Mouse (Mus musculus): ENCODE measurements at regions not wholly inside any gene's neighbourhood (a gene's known extent, or its start where the extent isn't known, plus 50 kb on each side); places are given as distances from the start of the nearest gene placed in this dataset.
A peak's percentile ranks its signal among the peaks of the same experiment; 100 is the strongest.

- TF ChIP-seq CTCF (IDR thresholded peaks at IDR 0.05; ENCODE audit: borderline replicate concordance, extremely low read depth, insufficient read depth, insufficient read length) (no peak), POLR2A (IDR thresholded peaks at IDR 0.05; ENCODE audit: borderline replicate concordance, extremely low read depth, insufficient read depth, insufficient read length, poor library complexity, severe bottlenecking) (no peak)
- no peak for DNase-seq (ENCODE audit: low read depth)
Observed at GRCm38 (mm10) chr6:64797600-64797999, 68.7 kb downstream of the Atoh1 start.

DNA sequence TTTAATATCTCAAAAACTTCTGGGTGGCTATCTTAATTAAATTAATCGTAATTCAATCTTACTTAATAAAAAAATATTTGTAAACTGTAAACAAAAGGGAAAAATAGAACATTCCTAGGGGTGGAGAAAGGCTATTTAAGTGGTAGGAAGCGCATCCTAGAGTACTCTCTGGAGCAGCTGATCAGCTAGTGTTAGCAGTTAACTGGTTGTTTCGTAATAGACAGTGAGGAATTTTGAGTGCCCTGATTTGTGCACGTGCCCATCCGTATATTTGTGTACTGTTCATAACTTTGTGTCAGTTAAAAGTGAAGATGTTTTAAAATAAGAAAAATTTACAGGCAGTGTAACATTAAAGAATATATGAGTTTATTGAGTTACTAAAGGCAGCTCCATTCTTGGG is 69.9 kb downstream of the Atoh1 start:
- TF ChIP-seq POLR2A (IDR thresholded peaks at IDR 0.05; ENCODE audit: borderline replicate concordance, extremely low read depth, insufficient read depth, insufficient read length, poor library complexity, severe bottlenecking), result no peak
- no peak for TF ChIP-seq CTCF (IDR thresholded peaks at IDR 0.05; ENCODE audit: borderline replicate concordance, extremely low read depth, insufficient read depth, insufficient read length)
- no peak for DNase-seq (ENCODE audit: low read depth)

GRCm38 (mm10) chr6:64799306-64800001 is 70.5 kb downstream of the Atoh1 start:
- peak; percentile 75 for DNase-seq (ENCODE audit: low read depth)
- TF ChIP-seq CTCF (IDR thresholded peaks at IDR 0.05; ENCODE audit: borderline replicate concordance, extremely low read depth, insufficient read depth, insufficient read length) (no peak), POLR2A (IDR thresholded peaks at IDR 0.05; ENCODE audit: borderline replicate concordance, extremely low read depth, insufficient read depth, insufficient read length, poor library complexity, severe bottlenecking) (no peak)

- TF ChIP-seq CTCF (IDR thresholded peaks at IDR 0.05; ENCODE audit: borderline replicate concordance, extremely low read depth, insufficient read depth, insufficient read length) (no peak), POLR2A (IDR thresholded peaks at IDR 0.05; ENCODE audit: borderline replicate concordance, extremely low read depth, insufficient read depth, insufficient read length, poor library complexity, severe bottlenecking) (no peak)
- no peak for DNase-seq (ENCODE audit: low read depth)
Observed at GRCm38 (mm10) chr6:64800965-64801364, 72.0 kb downstream of the Atoh1 start.

GRCm38 (mm10) chr6:64815115-64815514 is 86.2 kb downstream of the Atoh1 start:
- DNase-seq (ENCODE audit: low read depth), result peak; percentile 26
- TF ChIP-seq CTCF (IDR thresholded peaks at IDR 0.05; ENCODE audit: borderline replicate concordance, extremely low read depth, insufficient read depth, insufficient read length) (no peak), POLR2A (IDR thresholded peaks at IDR 0.05; ENCODE audit: borderline replicate concordance, extremely low read depth, insufficient read depth, insufficient read length, poor library complexity, severe bottlenecking) (no peak)

- peak; percentile 43 for DNase-seq (ENCODE audit: low read depth)
- TF ChIP-seq POLR2A (IDR thresholded peaks at IDR 0.05; ENCODE audit: borderline replicate concordance, extremely low read depth, insufficient read depth, insufficient read length, poor library complexity, severe bottlenecking) (no peak), CTCF (IDR thresholded peaks at IDR 0.05; ENCODE audit: borderline replicate concordance, extremely low read depth, insufficient read depth, insufficient read length) (no peak)
Observed at GRCm38 (mm10) chr6:64849097-64849648, 120.2 kb downstream of the Atoh1 start.

GRCm38 (mm10) chr6:64862901-64863300 is 134.0 kb downstream of the Atoh1 start:
- no peak for DNase-seq (ENCODE audit: low read depth)
- TF ChIP-seq CTCF (IDR thresholded peaks at IDR 0.05; ENCODE audit: borderline replicate concordance, extremely low read depth, insufficient read depth, insufficient read length) (no peak), POLR2A (IDR thresholded peaks at IDR 0.05; ENCODE audit: borderline replicate concordance, extremely low read depth, insufficient read depth, insufficient read length, poor library complexity, severe bottlenecking) (no peak)

DNA sequence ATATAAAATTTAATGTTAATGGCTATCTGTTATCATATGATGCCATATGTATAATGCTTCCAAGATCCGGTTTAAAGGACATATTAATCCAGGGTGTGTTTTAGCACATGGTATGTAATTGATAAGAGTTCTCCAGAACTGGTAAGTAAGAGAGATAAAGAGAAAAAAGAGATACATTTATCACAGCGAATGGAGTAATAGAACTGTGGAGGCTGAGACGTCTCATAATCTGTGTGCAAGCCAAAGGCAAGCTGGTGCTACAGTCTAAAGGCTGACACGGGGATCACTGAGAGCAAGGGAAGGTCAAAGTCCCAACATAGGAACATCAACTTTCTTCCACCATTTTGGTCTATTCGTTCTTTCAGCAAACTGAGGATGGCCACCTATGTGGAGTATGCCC is 146.0 kb upstream of the Smarcad1 start:
- no peak for DNase-seq (ENCODE audit: low read depth)
- TF ChIP-seq CTCF (IDR thresholded peaks at IDR 0.05; ENCODE audit: borderline replicate concordance, extremely low read depth, insufficient read depth, insufficient read length) (no peak), POLR2A (IDR thresholded peaks at IDR 0.05; ENCODE audit: borderline replicate concordance, extremely low read depth, insufficient read depth, insufficient read length, poor library complexity, severe bottlenecking) (no peak)
